Mouse (Mus musculus): ENCODE results near the gene Kmt5b. TPM values are rescaled to one million over a fixed set of nuclear protein-coding genes. Genes with fewer than 3 reads are reported as not detected.

Gene Kmt5b
- polyA plus RNA-seq, 1 experiment from 2014 or later = 25.3 TPM

GRCm38 (mm10) chr19:3855091-3855490, 87.9 kb downstream of the Kmt5b start:
- Histone ChIP-seq H3K4me3 (ENCODE audit: low read depth, low read length) (no peak overlapping the region), H3K9ac (ENCODE audit: low read length) (no peak overlapping the region), H3K36me3 (ENCODE audit: control insufficient read depth, insufficient read depth, low read length) (no peaks in the 10 kb centered on the region), H3K27me3 (ENCODE audit: control insufficient read depth, insufficient read depth, low read length) (no peaks in the 10 kb centered on the region), H3K27ac (replicated peaks; ENCODE audit: low read depth, low read length) (no peak overlapping the region), H3K4me2 (ENCODE audit: low read depth, severe bottlenecking) (no peak overlapping the region), H3K9me3 (ENCODE audit: control insufficient read depth, low read length) (no peaks in the 10 kb centered on the region), H3K4me1 (ENCODE audit: control insufficient read depth, insufficient read depth, low read length) (peaks cover 12% of the 10 kb centered on the region)
- ATAC-seq (ENCODE audit: insufficient number of reproducible peaks, low FRiP score, low TSS enrichment, low read depth) (no peak), DNase-seq (ENCODE audit: low spot score) (no peak)
- 71% methylated on average over 6 of the region's 6 CpGs for WGBS

GRCm38 (mm10) chr19:3855601-3856000, 88.4 kb downstream of the Kmt5b start:
- Histone ChIP-seq H3K27me3 (ENCODE audit: control insufficient read depth, insufficient read depth, low read length) (no peaks in the 10 kb centered on the region), H3K9ac (ENCODE audit: low read length) (no peak overlapping the region), H3K4me1 (ENCODE audit: control insufficient read depth, insufficient read depth, low read length) (peaks cover 12% of the 10 kb centered on the region), H3K9me3 (ENCODE audit: control insufficient read depth, low read length) (no peaks in the 10 kb centered on the region), H3K4me2 (ENCODE audit: low read depth, severe bottlenecking) (peak overlapping the region; percentile 20; the same call in 1 of the 2 replicates), H3K27ac (replicated peaks; ENCODE audit: low read depth, low read length) (no peak overlapping the region), H3K4me3 (ENCODE audit: low read depth, low read length) (no peak overlapping the region), H3K36me3 (ENCODE audit: control insufficient read depth, insufficient read depth, low read length) (no peaks in the 10 kb centered on the region)
- 16% methylated on average over 4 of the region's 4 CpGs for WGBS
- DNase-seq (ENCODE audit: low spot score) (peak; percentile 38), ATAC-seq (ENCODE audit: insufficient number of reproducible peaks, low FRiP score, low TSS enrichment, low read depth) (no peak)

- Histone ChIP-seq H3K9ac (ENCODE audit: low read length) (no peak overlapping the region), H3K27me3 (ENCODE audit: control insufficient read depth, insufficient read depth, low read length) (no peaks in the 10 kb centered on the region), H3K4me2 (ENCODE audit: low read depth, severe bottlenecking) (no peak overlapping the region), H3K4me1 (ENCODE audit: control insufficient read depth, insufficient read depth, low read length) (peaks cover 6% of the 10 kb centered on the region), H3K9me3 (ENCODE audit: control insufficient read depth, low read length) (no peaks in the 10 kb centered on the region), H3K4me3 (ENCODE audit: low read depth, low read length) (no peak overlapping the region), H3K27ac (replicated peaks; ENCODE audit: low read depth, low read length) (no peak overlapping the region), H3K36me3 (ENCODE audit: control insufficient read depth, insufficient read depth, low read length) (no peaks in the 10 kb centered on the region)
- no peak for ATAC-seq (ENCODE audit: insufficient number of reproducible peaks, low FRiP score, low TSS enrichment, low read depth)
- WGBS = 85% methylated on average over 3 of the region's 3 CpGs
- DNase-seq (ENCODE audit: low spot score) = no peak
These were observed 90.0 kb downstream of the Kmt5b start for GRCm38 (mm10) chr19:3857220-3857619.

- ATAC-seq (ENCODE audit: insufficient number of reproducible peaks, low FRiP score, low TSS enrichment, low read depth) = no peak
- H3K9me3 ChIP-seq (ENCODE audit: control insufficient read depth, low read length) = no peaks in the 10 kb centered on the region
- 85% methylated on average over 2 of the region's 2 CpGs for WGBS
These were observed 95.5 kb downstream of the Kmt5b start for GRCm38 (mm10) chr19:3862713-3863112.

GRCm38 (mm10) chr19:3864960-3865359, 97.7 kb downstream of the Kmt5b start:
- Histone ChIP-seq H3K9me3 (ENCODE audit: control insufficient read depth, low read length) (no peaks in the 10 kb centered on the region), H3K27me3 (ENCODE audit: control insufficient read depth, insufficient read depth, low read length) (no peaks in the 10 kb centered on the region), H3K9ac (ENCODE audit: low read length) (no peak overlapping the region), H3K4me1 (ENCODE audit: control insufficient read depth, insufficient read depth, low read length) (no peaks in the 10 kb centered on the region), H3K4me3 (ENCODE audit: low read depth, low read length) (no peak overlapping the region), H3K4me2 (ENCODE audit: low read depth, severe bottlenecking) (no peak overlapping the region), H3K27ac (replicated peaks; ENCODE audit: low read depth, low read length) (no peak overlapping the region), H3K36me3 (ENCODE audit: control insufficient read depth, insufficient read depth, low read length) (peaks cover 3% of the 10 kb centered on the region; the same call in 1 of the 2 replicates)
- ATAC-seq (ENCODE audit: insufficient number of reproducible peaks, low FRiP score, low TSS enrichment, low read depth) = no peak
- no peak for DNase-seq (ENCODE audit: low spot score)
- WGBS = 86% methylated on average over 2 of the region's 2 CpGs

More at GRCm38 (mm10) chr19:3862713-3863112, 95.5 kb downstream of the Kmt5b start:
- DNase-seq (ENCODE audit: low spot score) = no peak
- no peaks in the 10 kb centered on the region for H3K4me1 ChIP-seq (ENCODE audit: control insufficient read depth, insufficient read depth, low read length)
- no peak overlapping the region for H3K4me2 ChIP-seq (ENCODE audit: low read depth, severe bottlenecking)
- H3K27ac ChIP-seq (replicated peaks; ENCODE audit: low read depth, low read length) = no peak overlapping the region
- H3K27me3 ChIP-seq (ENCODE audit: control insufficient read depth, insufficient read depth, low read length) = no peaks in the 10 kb centered on the region
- no peak overlapping the region for H3K4me3 ChIP-seq (ENCODE audit: low read depth, low read length)
- H3K9ac ChIP-seq (ENCODE audit: low read length) = no peak overlapping the region
- peaks cover 3% of the 10 kb centered on the region; the same call in 1 of the 2 replicates for H3K36me3 ChIP-seq (ENCODE audit: control insufficient read depth, insufficient read depth, low read length)

Other genes with a start within 250 kb of the Kmt5b start
- gene Ppp6r3, start 191.7 kb upstream of the Kmt5b start, polyA plus RNA-seq (2014; fragmentation: Nextera tagmentation; extraction: Ambion mirVana) = 78.5 and 87.6 TPM in 2 replicates
- gene Lrp5, start 80.9 kb upstream of the Kmt5b start, polyA plus RNA-seq (2014; fragmentation: Nextera tagmentation; extraction: Ambion mirVana) = 7.2 and 7.9 TPM in 2 replicates
- gene 1810055G02Rik, start 59.1 kb upstream of the Kmt5b start, polyA plus RNA-seq (2014; fragmentation: Nextera tagmentation; extraction: Ambion mirVana) = 38.3 and 42.9 TPM in 2 replicates
- 47.3 and 47.7 TPM in 2 replicates for gene Chka, start 84.4 kb downstream of the Kmt5b start, polyA plus RNA-seq (2014; fragmentation: Nextera tagmentation; extraction: Ambion mirVana)
- gene Tcirg1, start 139.7 kb downstream of the Kmt5b start, polyA plus RNA-seq (2014; fragmentation: Nextera tagmentation; extraction: Ambion mirVana) = 27.3 and 28.8 TPM in 2 replicates
- 259 and 263 TPM in 2 replicates for gene Ndufs8, start 145.4 kb downstream of the Kmt5b start, polyA plus RNA-seq (2014; fragmentation: Nextera tagmentation; extraction: Ambion mirVana)
- 0.47 and 0.67 TPM in 2 replicates for gene Aldh3b1, start 162.4 kb downstream of the Kmt5b start, polyA plus RNA-seq (2014; fragmentation: Nextera tagmentation; extraction: Ambion mirVana)
- 6.0 and 7.1 TPM in 2 replicates for gene Unc93b1, start 167.8 kb downstream of the Kmt5b start, polyA plus RNA-seq (2014; fragmentation: Nextera tagmentation; extraction: Ambion mirVana)
- not detected in 2 replicates for gene Aldh3b3, start 191.2 kb downstream of the Kmt5b start, polyA plus RNA-seq (2014; fragmentation: Nextera tagmentation; extraction: Ambion mirVana)
- gene Aldh3b2, start 204.9 kb downstream of the Kmt5b start, polyA plus RNA-seq (2014; fragmentation: Nextera tagmentation; extraction: Ambion mirVana) = 2.6 TPM in 2 replicates
- 3.3 and 4.3 TPM in 2 replicates for gene Acy3, start 219.1 kb downstream of the Kmt5b start, polyA plus RNA-seq (2014; fragmentation: Nextera tagmentation; extraction: Ambion mirVana)
- gene Tbx10, start 225.3 kb downstream of the Kmt5b start, polyA plus RNA-seq (2014; fragmentation: Nextera tagmentation; extraction: Ambion mirVana) = 0.08 TPM in 1 of 2 replicates, not detected in the other
- 29.7 and 32.6 TPM in 2 replicates for gene Nudt8, start 233.2 kb downstream of the Kmt5b start, polyA plus RNA-seq (2014; fragmentation: Nextera tagmentation; extraction: Ambion mirVana)
- 2.5 TPM in 2 replicates for gene Gm49405, start 233.2 kb downstream of the Kmt5b start, polyA plus RNA-seq (2014; fragmentation: Nextera tagmentation; extraction: Ambion mirVana)
- 4.1 TPM in 2 replicates for gene Doc2g, start 235.9 kb downstream of the Kmt5b start, polyA plus RNA-seq (2014; fragmentation: Nextera tagmentation; extraction: Ambion mirVana)
- gene Ndufv1, start 245.4 kb downstream of the Kmt5b start, polyA plus RNA-seq (2014; fragmentation: Nextera tagmentation; extraction: Ambion mirVana) = 198 and 208 TPM in 2 replicates

Data from limb, embryonic 11.5 days (tissue).